In genomic region chr3:20198869-20199268, GRCm38 (mm10) we compare ENCODE assay signal across 8 mouse cellular contexts. TPM values are rescaled to one million over a fixed set of nuclear protein-coding genes. Genes with fewer than 3 reads are reported as not detected.
DNase-seq lines count a peak whose midpoint lies in the region; ATAC-seq and TF ChIP-seq lines count a peak whose summit lies in the region.

No protein-coding gene starts in this region.

- no peaks in the 10 kb centered on the region for H3K27me3 ChIP-seq in C2C12 (ENCODE audit: control insufficient read depth, insufficient read depth, insufficient read length)
- H3K27me3 ChIP-seq in liver, postnatal 0 days (ENCODE audit: insufficient read depth, low read length): no peaks in the 10 kb centered on the region

- H3K4me1 ChIP-seq in liver, postnatal 0 days (ENCODE audit: insufficient read depth): no peaks in the 10 kb centered on the region

- no peaks in the 10 kb centered on the region for H3K9me3 ChIP-seq in liver, postnatal 0 days (ENCODE audit: low read length)

- H3K9ac ChIP-seq in liver, postnatal 0 days (replicated peaks): no peak overlapping the region

- no peak for TF ChIP-seq EP300 in liver, postnatal 0 days (IDR thresholded peaks at IDR 0.05; ENCODE audit: low read depth)

- no peak overlapping the region for H3ac ChIP-seq in C2C12 (ENCODE audit: control insufficient read depth, insufficient read length, low read depth)

- no peak overlapping the region for H3K4me2 ChIP-seq in liver, postnatal 0 days (ENCODE audit: low read depth, low read length)

- H3K27ac ChIP-seq in liver, postnatal 0 days (ENCODE audit: low read depth): no peak overlapping the region

- H3K36me3 ChIP-seq in C2C12 (ENCODE audit: control insufficient read depth, insufficient read depth): no peaks in the 10 kb centered on the region
- no peaks in the 10 kb centered on the region for H3K36me3 ChIP-seq in liver, postnatal 0 days (replicated peaks; ENCODE audit: insufficient read depth, low read length)

- TF ChIP-seq CTCF in C2C12 (IDR thresholded peaks at IDR 0.05; ENCODE audit: control insufficient read depth, insufficient read depth, insufficient read length): peak; percentile 67
- peak; percentile 88 for TF ChIP-seq CTCF in liver, postnatal 0 days (IDR thresholded peaks at IDR 0.05; ENCODE audit: low read depth)

- 0 out of 2 replicates have a peak, but pooled peaks have one; percentile 21 for ATAC-seq in liver, postnatal 0 days
- ATAC-seq in neutrophil, adult 5-6 weeks (ENCODE audit: extremely low read depth, insufficient number of reproducible peaks, low FRiP score, poor library complexity, severe bottlenecking): peak; percentile 82; the same call in 1 of the 2 replicates

- H3K79me3 ChIP-seq in C2C12 (ENCODE audit: low read depth): no peaks in the 10 kb centered on the region

- 29% methylated on average over 6 of the region's 6 CpGs for WGBS in liver, postnatal 0 days (ENCODE audit: insufficient replicate concordance)

- peak; percentile 22 for DNase-seq in Muller cell, postnatal 12 days (ENCODE audit: inconsistent ontology term)
- DNase-seq in cerebellum, adult 8-10 months: peak; percentile 25
- DNase-seq in forelimb bud, embryonic 11.5 days (ENCODE audit: low read depth, low spot score): peak; percentile 68
- DNase-seq in kidney, postnatal 14 days: peak; percentile 56
- peak; percentile 72 for DNase-seq in liver, postnatal 0 days
- DNase-seq in thymus, postnatal 14 days: peak; percentile 63

- no peaks in the 10 kb centered on the region for H3K79me2 ChIP-seq in C2C12 (ENCODE audit: control insufficient read depth, insufficient read depth)

- H3K4me3 ChIP-seq in C2C12 (ENCODE audit: insufficient read depth, poor library complexity, severe bottlenecking): no peak overlapping the region
- H3K4me3 ChIP-seq in liver, postnatal 0 days (ENCODE audit: low read depth, low read length): no peak overlapping the region

TF ChIP-seq in C2C12, 6 proteins besides CTCF, POLR2A, EP300 and RAD21:
- TF ChIP-seq MYOG (IDR thresholded peaks at IDR 0.05; ENCODE audit: control insufficient read depth, extremely low read depth, insufficient read length) (no peak), USF1 (IDR thresholded peaks at IDR 0.05; ENCODE audit: low read depth) (no peak), MYOD1 (IDR thresholded peaks at IDR 0.05; ENCODE audit: control insufficient read depth, insufficient read length, low read depth) (no peak), FOSL1 (IDR thresholded peaks at IDR 0.05; ENCODE audit: insufficient read depth, low read length, poor library complexity, severe bottlenecking) (no peak), MAX (IDR thresholded peaks at IDR 0.05) (no peak)

RNA-seq across cellular contexts. Expression of gene Cpa3, which starts 43.1 kb away (rescaled TPM):
- polyA plus RNA-seq in C2C12 (2012; fragmentation: generic; extraction: Trizol): not detected
- polyA plus RNA-seq in liver, postnatal 0 days (2015; fragmentation: Nextera tagmentation; extraction: Ambion mirVana): 2.7 and 3.0 TPM in 2 replicates
- 1.2 and 3.6 TPM in 2 replicates for total RNA-seq in neutrophil, adult 5-6 weeks (2017)

RNA-seq across cellular contexts. Expression of gene Gyg, which starts 43.8 kb away (rescaled TPM):
- 20.6 TPM for polyA plus RNA-seq in C2C12 (2012; fragmentation: generic; extraction: Trizol)
- polyA plus RNA-seq in liver, postnatal 0 days (2015; fragmentation: Nextera tagmentation; extraction: Ambion mirVana): 18.1 and 19.2 TPM in 2 replicates
- total RNA-seq in neutrophil, adult 5-6 weeks (2017): 21.6 and 27.8 TPM in 2 replicates

Comparison
In these comparisons a context has a peak if more than half of its experiments do, and no peak if none do; other contexts are left out.
1. DNase-seq: peak in every context shown above with its lines; median percentile 72 in liver, postnatal 0 days; 68 in forelimb bud, embryonic 11.5 days; 63 in thymus, postnatal 14 days; 56 in kidney, postnatal 14 days; 25 in cerebellum, adult 8-10 months; 22 in Muller cell, postnatal 12 days.